Mouse (Mus musculus): ENCODE data around the gene Foxm1. TPM values are rescaled to one million over a fixed set of nuclear protein-coding genes. Genes with fewer than 3 reads are reported as not detected.

The Foxm1 gene
- total RNA-seq, 1 experiment: 24.1 TPM

DNA sequence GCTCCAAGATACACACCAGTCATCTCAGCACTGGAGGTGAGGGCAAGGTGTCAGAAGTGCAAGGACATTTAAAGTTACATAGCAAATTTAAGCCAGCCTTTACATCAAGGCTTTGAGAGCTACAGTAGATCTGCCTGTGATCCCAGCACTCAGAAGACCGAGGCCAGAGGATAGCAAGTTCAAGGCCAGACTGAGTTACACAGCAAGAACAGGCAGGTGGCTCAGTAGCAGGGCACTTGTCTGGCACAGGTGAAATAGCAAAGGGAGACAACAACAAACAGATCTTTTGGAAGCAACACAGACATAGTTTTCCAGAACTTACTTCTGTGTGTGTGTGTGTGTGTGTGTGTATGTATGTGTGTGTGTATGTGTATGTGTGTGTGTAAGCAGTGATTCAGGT lies 55.3 kb downstream of the Foxm1 start:
- Histone ChIP-seq H3K4me3 (ENCODE audit: insufficient read depth in 1 of 2, low read depth in 1 of 2, low read length in 2 of 2, poor library complexity in 1 of 2, severe bottlenecking in 1 of 2) (no peak overlapping the region), H3K9me3 (ENCODE audit: control insufficient read depth, insufficient read depth, low read depth, low read length) (no peaks in the 10 kb centered on the region), H3K27ac (ENCODE audit: insufficient read depth, low read depth, low read length, poor library complexity, severe bottlenecking) (no peak overlapping the region), H3K9ac (ENCODE audit: insufficient read depth, low read depth, low read length, poor library complexity, severe bottlenecking) (no peak overlapping the region), H3K4me1 (ENCODE audit: control insufficient read depth in 2 of 2, insufficient read depth in 2 of 2, low read length in 2 of 2, poor library complexity in 1 of 2) (peaks cover 0 to 2% of the 10 kb centered on the region in 2 experiments; a peak in 2 of 4 replicates), H3K36me3 (ENCODE audit: control insufficient read depth, insufficient read depth, low read length, poor library complexity, severe bottlenecking) (peaks cover 8% of the 10 kb centered on the region; the same call in 1 of the 2 replicates)
- TF ChIP-seq ZNF384 (IDR thresholded peaks at IDR 0.05; ENCODE audit: low read depth, low read length) (no peak), CHD2 (IDR thresholded peaks at IDR 0.05; ENCODE audit: low read depth, low read length) (no peak), ZC3H11A (IDR thresholded peaks at IDR 0.05; ENCODE audit: borderline replicate concordance, low read depth, low read length) (no peak)
- DNase-seq (ENCODE audit: low read depth, low spot score): no peak
- in situ Hi-C loops (cut with MboI; ENCODE audit: low sequenced_read_pairs in 2 of 2, unreplicated experiment in 2 of 2): no loop called here

DNA sequence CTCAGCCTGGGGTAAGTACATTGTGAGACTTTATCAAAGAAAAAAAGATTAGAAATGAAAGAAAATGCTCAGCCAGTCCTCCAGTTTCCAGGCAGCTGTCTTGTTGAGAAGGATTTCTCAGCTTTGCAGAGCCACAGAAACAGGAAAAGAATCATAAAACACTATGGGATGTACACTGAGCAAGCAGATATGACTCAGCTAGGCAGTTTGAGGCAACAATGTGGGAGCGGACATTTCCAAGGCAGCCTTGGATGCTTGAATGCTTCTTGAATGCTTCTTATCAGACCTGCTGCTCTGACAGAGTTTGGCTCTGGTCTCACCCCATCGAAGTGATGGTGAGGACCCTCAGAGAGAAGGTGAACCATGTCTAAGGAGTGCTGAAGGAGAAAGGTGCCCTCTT lies 58.3 kb downstream of the Foxm1 start:
- no peaks in the 10 kb centered on the region for H3K9me3 ChIP-seq (ENCODE audit: control insufficient read depth, insufficient read depth, low read depth, low read length)
- in situ Hi-C loops (cut with MboI; ENCODE audit: low sequenced_read_pairs in 2 of 2, unreplicated experiment in 2 of 2): no loop called here
- DNase-seq (ENCODE audit: low read depth, low spot score): no peak

DNA sequence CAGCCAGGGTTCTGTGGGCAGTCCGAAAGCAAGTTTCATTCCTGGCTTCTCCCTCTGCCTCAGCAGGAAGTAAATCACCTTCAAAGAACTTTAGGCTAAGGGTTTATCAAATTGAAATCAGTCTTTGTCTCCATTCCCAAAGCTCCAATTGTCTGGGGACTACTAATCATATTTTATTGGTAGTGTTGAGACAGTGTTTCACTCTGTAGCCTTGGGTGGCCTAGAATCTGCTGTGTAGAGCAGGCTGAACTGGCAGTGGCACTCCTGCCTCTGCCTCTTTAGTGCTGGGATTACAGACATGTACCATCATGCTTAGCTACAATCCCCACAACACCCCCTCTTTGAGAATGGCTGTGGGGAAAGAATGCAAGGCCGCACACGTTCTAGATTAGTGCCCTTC lies 58.7 kb downstream of the Foxm1 start:
- in situ Hi-C loops (cut with MboI; ENCODE audit: low sequenced_read_pairs in 2 of 2, unreplicated experiment in 2 of 2): no loop called here

More for the DNA sequence above, 58.3 kb downstream of the Foxm1 start:
- TF ChIP-seq ZC3H11A (IDR thresholded peaks at IDR 0.05; ENCODE audit: borderline replicate concordance, low read depth, low read length) (no peak), CHD2 (IDR thresholded peaks at IDR 0.05; ENCODE audit: low read depth, low read length) (no peak), MAFK (IDR thresholded peaks at IDR 0.05; ENCODE audit: insufficient read depth, low read depth, low read length) (no peak), ZNF384 (IDR thresholded peaks at IDR 0.05; ENCODE audit: low read depth, low read length) (no peak), HCFC1 (IDR thresholded peaks at IDR 0.05; ENCODE audit: borderline replicate concordance, insufficient read depth, low read length) (no peak)
- Histone ChIP-seq H3K4me1 (ENCODE audit: control insufficient read depth in 2 of 2, insufficient read depth in 2 of 2, low read length in 2 of 2, poor library complexity in 1 of 2) (peaks cover 3 to 4% of the 10 kb centered on the region in 2 experiments; a peak in 1 of 4 replicates), H3K36me3 (ENCODE audit: control insufficient read depth, insufficient read depth, low read length, poor library complexity, severe bottlenecking) (peaks cover 3% of the 10 kb centered on the region; the same call in 1 of the 2 replicates), H3K27ac (ENCODE audit: insufficient read depth, low read depth, low read length, poor library complexity, severe bottlenecking) (no peak overlapping the region), H3K9ac (ENCODE audit: insufficient read depth, low read depth, low read length, poor library complexity, severe bottlenecking) (no peak overlapping the region), H3K4me3 (ENCODE audit: insufficient read depth in 1 of 2, low read depth in 1 of 2, low read length in 2 of 2, poor library complexity in 1 of 2, severe bottlenecking in 1 of 2) (no peak overlapping the region)

DNA sequence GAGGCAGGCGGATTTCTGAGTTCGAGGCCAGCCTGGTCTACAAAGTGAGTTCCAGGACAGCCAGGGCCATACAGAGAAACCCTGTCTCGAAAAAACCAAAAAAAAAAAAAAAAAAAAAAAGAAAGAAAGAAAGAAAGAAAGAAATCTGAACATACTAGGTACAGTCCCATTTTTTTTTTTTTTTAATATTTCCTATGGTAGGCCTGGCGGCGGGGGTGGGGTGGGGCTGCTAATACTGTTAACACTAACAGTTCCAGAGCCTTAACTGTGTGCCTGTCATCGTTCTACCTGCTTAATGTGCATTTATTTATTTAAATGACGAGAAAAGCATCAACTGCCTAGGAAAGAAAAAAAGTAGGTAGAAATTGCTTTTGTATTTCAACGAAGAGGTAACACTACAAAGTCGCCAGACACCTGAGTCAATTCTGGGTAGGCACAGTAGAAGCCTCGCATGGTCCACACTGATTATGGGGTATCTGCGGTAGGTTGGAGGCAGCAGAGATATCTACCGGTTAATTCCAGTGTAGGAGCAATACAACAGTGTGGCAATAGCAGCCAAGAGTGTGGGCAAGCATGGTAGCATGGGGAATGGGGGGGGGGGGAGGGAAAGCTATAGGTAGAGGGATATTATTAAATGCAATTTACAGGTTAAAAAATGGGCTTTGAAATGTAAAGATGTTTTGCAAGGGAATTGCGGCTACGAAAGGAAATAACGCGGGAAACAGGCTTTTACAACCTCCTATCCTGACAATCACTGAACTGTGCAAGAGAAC lies 60.9 kb downstream of the Foxm1 start:
- peak overlapping the region; percentile 51; the same call in 1 of the 2 replicates for H3K27ac ChIP-seq (ENCODE audit: insufficient read depth, low read depth, low read length, poor library complexity, severe bottlenecking)
- in situ Hi-C loops (cut with MboI; ENCODE audit: low sequenced_read_pairs in 2 of 2, unreplicated experiment in 2 of 2): no loop called here
- TF ChIP-seq ZC3H11A (IDR thresholded peaks at IDR 0.05; ENCODE audit: borderline replicate concordance, low read depth, low read length) (no peak), HCFC1 (IDR thresholded peaks at IDR 0.05; ENCODE audit: borderline replicate concordance, insufficient read depth, low read length) (no peak), CHD2 (IDR thresholded peaks at IDR 0.05; ENCODE audit: low read depth, low read length) (no peak), MAFK (IDR thresholded peaks at IDR 0.05; ENCODE audit: insufficient read depth, low read depth, low read length) (no peak), ZNF384 (IDR thresholded peaks at IDR 0.05; ENCODE audit: low read depth, low read length) (no peak)
- H3K4me3 ChIP-seq (ENCODE audit: insufficient read depth in 1 of 2, low read depth in 1 of 2, low read length in 2 of 2, poor library complexity in 1 of 2, severe bottlenecking in 1 of 2): peak overlapping the region; percentile 82 to 88
- H3K4me1 ChIP-seq (ENCODE audit: control insufficient read depth in 2 of 2, insufficient read depth in 2 of 2, low read length in 2 of 2, poor library complexity in 1 of 2): peaks cover 3 to 4% of the 10 kb centered on the region in 2 experiments; a peak in 1 of 4 replicates
- no peak for DNase-seq (ENCODE audit: low read depth, low spot score)
- H3K9ac ChIP-seq (ENCODE audit: insufficient read depth, low read depth, low read length, poor library complexity, severe bottlenecking): peak overlapping the region; percentile 97
- H3K36me3 ChIP-seq (ENCODE audit: control insufficient read depth, insufficient read depth, low read length, poor library complexity, severe bottlenecking): peaks cover 3% of the 10 kb centered on the region; the same call in 1 of the 2 replicates
- H3K9me3 ChIP-seq (ENCODE audit: control insufficient read depth, insufficient read depth, low read depth, low read length): no peaks in the 10 kb centered on the region

More for the DNA sequence above, 58.7 kb downstream of the Foxm1 start:
- peaks cover 3 to 4% of the 10 kb centered on the region in 2 experiments; a peak in 1 of 4 replicates for H3K4me1 ChIP-seq (ENCODE audit: control insufficient read depth in 2 of 2, insufficient read depth in 2 of 2, low read length in 2 of 2, poor library complexity in 1 of 2)
- H3K36me3 ChIP-seq (ENCODE audit: control insufficient read depth, insufficient read depth, low read length, poor library complexity, severe bottlenecking): peaks cover 3% of the 10 kb centered on the region; the same call in 1 of the 2 replicates
- no peaks in the 10 kb centered on the region for H3K9me3 ChIP-seq (ENCODE audit: control insufficient read depth, insufficient read depth, low read depth, low read length)
- H3K27ac ChIP-seq (ENCODE audit: insufficient read depth, low read depth, low read length, poor library complexity, severe bottlenecking): no peak overlapping the region; the same call in 1 of the 2 replicates
- TF ChIP-seq MAFK (IDR thresholded peaks at IDR 0.05; ENCODE audit: insufficient read depth, low read depth, low read length) (no peak), HCFC1 (IDR thresholded peaks at IDR 0.05; ENCODE audit: borderline replicate concordance, insufficient read depth, low read length) (no peak)
- H3K9ac ChIP-seq (ENCODE audit: insufficient read depth, low read depth, low read length, poor library complexity, severe bottlenecking): no peak overlapping the region
- no peak for DNase-seq (ENCODE audit: low read depth, low spot score)
- no peak overlapping the region for H3K4me3 ChIP-seq (ENCODE audit: insufficient read depth in 1 of 2, low read depth in 1 of 2, low read length in 2 of 2, poor library complexity in 1 of 2, severe bottlenecking in 1 of 2)
